Mouse (Mus musculus): ENCODE results near the gene Sap30l. TPM values are rescaled to one million over a fixed set of nuclear protein-coding genes. Genes with fewer than 3 reads are reported as not detected.

Gene Sap30l
- total and polyA plus RNA-seq, 3 experiments = 17.1 to 23.1 (median 20.8) TPM

DNA sequence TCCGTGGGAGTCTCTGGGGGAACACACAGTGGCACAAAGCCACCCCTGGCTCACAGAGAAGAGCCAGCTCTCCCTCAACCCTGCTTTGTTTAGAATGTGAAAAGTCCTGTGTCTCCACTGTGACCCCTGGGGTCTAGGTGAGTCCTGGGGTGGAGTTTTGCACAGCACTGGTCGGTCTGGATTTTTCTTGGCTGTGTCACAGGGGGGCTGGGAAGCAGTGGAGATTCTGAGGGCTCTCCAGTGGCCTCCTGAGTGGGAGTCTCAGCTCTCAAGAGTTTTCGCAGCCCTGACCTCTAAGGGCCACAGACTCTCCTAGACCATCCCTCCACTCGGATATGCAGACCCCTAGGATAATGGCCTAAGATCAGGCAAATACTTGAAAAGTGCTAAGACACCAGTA, 56.3 kb downstream of the Sap30l start:
- Histone ChIP-seq H3K27me3 (replicated peaks) (peaks cover 53% of the 10 kb centered on the region), H3K27ac (ENCODE audit: insufficient read depth, low read depth) (no peak overlapping the region), H3K36me3 (replicated peaks in 1 of 2; ENCODE audit: control insufficient read depth in 1 of 2, insufficient read depth in 1 of 2, low read length in 1 of 2) (no peaks in the 10 kb centered on the region), H3K4me3 (replicated peaks in 1 of 3; ENCODE audit: low read depth in 2 of 3, low read length in 2 of 3, poor library complexity in 1 of 3) (no peak overlapping the region), H3K4me2 (ENCODE audit: insufficient read depth, low read depth, poor library complexity, severe bottlenecking) (no peak overlapping the region), H3K79me2 (replicated peaks; ENCODE audit: control insufficient read depth, extremely low read depth, insufficient read depth, poor library complexity, severe bottlenecking) (no peaks in the 10 kb centered on the region), H3K9me3 (replicated peaks; ENCODE audit: low read length) (peaks cover 5% of the 10 kb centered on the region), H3K4me1 (ENCODE audit: control insufficient read depth in 1 of 2, insufficient read depth in 2 of 2) (0 out of 4 replicates have a peak, but pooled peaks cover 0 to 4% of the 10 kb centered on the region in 2 experiments), H3K9ac (ENCODE audit: insufficient read depth, low read depth) (no peak overlapping the region)
- dilution Hi-C loops (cut with MboI; ENCODE audit: extremely low pct_ligation_motif_present, extremely low pct_unique_long_range_greater_than_20kb, low sequenced_read_pairs) = no loop called here
- no peak for DNase-seq (ENCODE audit: extremely low read depth)
- TF ChIP-seq JUND (conservative IDR thresholded peaks at IDR 0.05; ENCODE audit: low read depth, low read length) (no peak), MAFK (IDR thresholded peaks at IDR 0.05; ENCODE audit: insufficient replicate concordance, low read length) (no peak), MXI1 (IDR thresholded peaks at IDR 0.05; ENCODE audit: low read depth, low read length) (no peak), SIN3A (IDR thresholded peaks at IDR 0.05; ENCODE audit: low read length) (no peak), CTCF (conservative IDR thresholded peaks at IDR 0.05 in 1 of 2, IDR thresholded peaks at IDR 0.05 in 1 of 2; ENCODE audit: low read depth in 2 of 2, low read length in 2 of 2) (no peak), ZC3H11A (IDR thresholded peaks at IDR 0.05; ENCODE audit: low read depth, low read length) (no peak), NRF1 (IDR thresholded peaks at IDR 0.05; ENCODE audit: low read depth, low read length) (no peak), MEF2A (IDR thresholded peaks at IDR 0.05; ENCODE audit: borderline replicate concordance, low read depth, low read length) (no peak), SMC3 (IDR thresholded peaks at IDR 0.05; ENCODE audit: low read depth, low read length) (no peak), RAD21 (IDR thresholded peaks at IDR 0.05; ENCODE audit: low read depth, low read length) (no peak), RCOR1 (conservative IDR thresholded peaks at IDR 0.05; ENCODE audit: low read depth, low read length) (no peak), CHD2 (IDR thresholded peaks at IDR 0.05; ENCODE audit: low read length) (no peak), IRF4 (IDR thresholded peaks at IDR 0.05; ENCODE audit: low read depth, low read length) (no peak), USF1 (IDR thresholded peaks at IDR 0.05; ENCODE audit: low read depth, low read length) (no peak), EP300 (IDR thresholded peaks at IDR 0.05; ENCODE audit: low read length) (no peak), MYC (IDR thresholded peaks at IDR 0.05; ENCODE audit: low read depth, low read length) (no peak), USF2 (conservative IDR thresholded peaks at IDR 0.05; ENCODE audit: low read depth, low read length) (no peak), JUN (IDR thresholded peaks at IDR 0.05; ENCODE audit: insufficient read depth, low read depth, low read length) (no peak), POLR2A (IDR thresholded peaks at IDR 0.05; ENCODE audit: low read depth, low read length) (no peak)
- in situ Hi-C loops (cut with MboI; ENCODE audit: low pct_ligation_motif_present, low pct_unique_long_range_greater_than_20kb, low sequenced_read_pairs) = no loop called here

Other genes starting within 250 kb of the Sap30l start
- gene Galnt10, start 156.2 kb upstream of the Sap30l start, total RNA-seq (2012; rRNA removed) = 0.85 and 0.92 TPM in 2 replicates
- gene Galnt10, start 156.2 kb upstream of the Sap30l start, total RNA-seq (2014; rRNA removed) = not detected in 2 replicates
- 0.07 TPM in 1 of 2 replicates, not detected in the other for gene Galnt10, start 156.2 kb upstream of the Sap30l start, polyA plus RNA-seq (2012; ENCODE audit: insufficient read length, low read depth)
- gene Hand1, start 31.2 kb downstream of the Sap30l start, total RNA-seq (2012; rRNA removed) = not detected in 2 replicates
- gene Hand1, start 31.2 kb downstream of the Sap30l start, total RNA-seq (2014; rRNA removed) = not detected in 2 replicates
- gene Hand1, start 31.2 kb downstream of the Sap30l start, polyA plus RNA-seq (2012; ENCODE audit: insufficient read length, low read depth) = not detected in 2 replicates
- gene Larp1, start 207.4 kb downstream of the Sap30l start, total RNA-seq (2012; rRNA removed) = 94.1 and 106 TPM in 2 replicates
- gene Larp1, start 207.4 kb downstream of the Sap30l start, total RNA-seq (2014; rRNA removed) = 33.4 and 38.2 TPM in 2 replicates
- gene Larp1, start 207.4 kb downstream of the Sap30l start, polyA plus RNA-seq (2012; ENCODE audit: insufficient read length, low read depth) = 222 and 284 TPM in 2 replicates

All from CH12.LX (cell line).